Mouse (Mus musculus): ENCODE data around the gene Zfr.
"Not testable (repeated sequence)": the region's sequence is repeated elsewhere in the genome, so short reads cannot be mapped to it uniquely, and the experiment has no call there.

Zfr gene

GRCm38 (mm10) chr15:12194817-12195735 is 77.4 kb downstream of the Zfr start:
- DNase-seq (ENCODE audit: low read depth, low spot score), result no peak

GRCm38 (mm10) chr15:12195966-12196365 is 78.3 kb downstream of the Zfr start:
- no peak for DNase-seq (ENCODE audit: low read depth, low spot score)

GRCm38 (mm10) chr15:12196410-12197191 is 79.0 kb downstream of the Zfr start:
- DNase-seq (ENCODE audit: low read depth, low spot score), result peak; percentile 86

- DNase-seq (ENCODE audit: low read depth, low spot score), result no peak
Observed at GRCm38 (mm10) chr15:12197361-12197760, 79.7 kb downstream of the Zfr start.

GRCm38 (mm10) chr15:12200021-12200420 is 82.4 kb downstream of the Zfr start:
- no peak for DNase-seq (ENCODE audit: low read depth, low spot score)

- no peak for DNase-seq (ENCODE audit: low read depth, low spot score)
Observed at GRCm38 (mm10) chr15:12201856-12202255, 84.2 kb downstream of the Zfr start.

GRCm38 (mm10) chr15:12202456-12202855 is 84.8 kb downstream of the Zfr start:
- DNase-seq (ENCODE audit: low read depth, low spot score), result no peak

- DNase-seq (ENCODE audit: low read depth, low spot score), result not testable (repeated sequence)
Observed at GRCm38 (mm10) chr15:12203008-12203407, 85.4 kb downstream of the Zfr start.

GRCm38 (mm10) chr15:12203512-12204318 is 86.1 kb downstream of the Zfr start:
- DNase-seq (ENCODE audit: low read depth, low spot score), result no peak

GRCm38 (mm10) chr15:12204319-12205159 is 86.9 kb downstream of the Zfr start, which contains the start of gene Mtmr12:
Mtmr12 (plus strand) TSS chr15:12205028.
- peak; percentile 100 for DNase-seq (ENCODE audit: low read depth, low spot score)

GRCm38 (mm10) chr15:12205160-12205901 is 87.7 kb downstream of the Zfr start:
- peak; percentile 70 for DNase-seq (ENCODE audit: low read depth, low spot score)

- no peak for DNase-seq (ENCODE audit: low read depth, low spot score)
Observed at GRCm38 (mm10) chr15:12205902-12206645, 88.4 kb downstream of the Zfr start.

- peak; percentile 52 for DNase-seq (ENCODE audit: low read depth, low spot score)
Observed at GRCm38 (mm10) chr15:12206646-12207222, 89.1 kb downstream of the Zfr start.

- DNase-seq (ENCODE audit: low read depth, low spot score), result no peak
Observed at GRCm38 (mm10) chr15:12207556-12208090, 90.0 kb downstream of the Zfr start.

GRCm38 (mm10) chr15:12211577-12211976 is 93.9 kb downstream of the Zfr start:
- no peak for DNase-seq (ENCODE audit: low read depth, low spot score)

- no peak for DNase-seq (ENCODE audit: low read depth, low spot score)
Observed at GRCm38 (mm10) chr15:12212266-12212665, 94.6 kb downstream of the Zfr start.

GRCm38 (mm10) chr15:12214531-12215414 is 97.1 kb downstream of the Zfr start:
- DNase-seq (ENCODE audit: low read depth, low spot score), result no peak

- no peak for DNase-seq (ENCODE audit: low read depth, low spot score)
Observed at GRCm38 (mm10) chr15:12215415-12215718, 97.7 kb downstream of the Zfr start.

Data from CD4-positive, CD25-positive, alpha-beta regulatory T cell, adult 2 months (primary cell).